Mouse (Mus musculus) forebrain, embryonic 14.5 days (tissue): ENCODE measurements around the gene Zc3h14. TPM values are rescaled to one million over a fixed set of nuclear protein-coding genes. Genes with fewer than 3 reads are reported as not detected.

Source experiments
- ATAC-seq: fragments of 200-750 bp; cut with Nextera tagmentation; 2 replicates; pipeline ENCODE4 v1.8.0; 2017; ENCODE audit warnings: mild to moderate bottlenecking, moderate library complexity
- DNase-seq: peaks from one replicate; pipeline ENCODE4 v3.0.0-alpha.2; 2015; ENCODE audit warnings: low spot score
- H3K27ac ChIP-seq: fragments of 300-500 bp; sonication (generic); 2 replicates; pipeline ENCODE4 v1.5.1; 2014; ENCODE audit warnings: low read depth, mild to moderate bottlenecking, control low read depth, low read length, moderate library complexity
- H3K27me3 ChIP-seq: fragments of 300-500 bp; sonication (generic); replicated peaks from 2 replicates; pipeline ENCODE4 v1.6.1; 2014; ENCODE audit warnings: low read length, control low read depth, mixed read lengths; ENCODE audit not compliant: control insufficient read depth, insufficient read depth
- H3K36me3 ChIP-seq: fragments of 300-500 bp; sonication (generic); 2 replicates; pipeline ENCODE4 v1.6.1; 2014; ENCODE audit warnings: low read length, control low read depth; ENCODE audit not compliant: control insufficient read depth, insufficient read depth
- H3K4me1 ChIP-seq: fragments of 300-500 bp; sonication (generic); 2 replicates; pipeline ENCODE4 v1.6.1; 2014; ENCODE audit warnings: antibody characterized with exemption, low read length, control low read depth; ENCODE audit not compliant: control insufficient read depth, insufficient read depth
- H3K4me2 ChIP-seq: fragments of 300-500 bp; sonication (generic); 2 replicates; pipeline ENCODE4 v1.6.1; 2014; ENCODE audit warnings: mild to moderate bottlenecking, control low read depth, low read length
- H3K4me3 ChIP-seq: fragments of 300-500 bp; sonication (generic); 2 replicates; pipeline ENCODE4 v1.5.1; 2014; ENCODE audit warnings: low read depth, low read length, control low read depth
- H3K9ac ChIP-seq: fragments of 300-500 bp; sonication (generic); 2 replicates; pipeline ENCODE4 v1.6.1; 2014; ENCODE audit warnings: mild to moderate bottlenecking, low read length, control low read depth, moderate library complexity
- H3K9me3 ChIP-seq: fragments of 300-500 bp; sonication (generic); replicated peaks from 2 replicates; pipeline ENCODE4 v1.6.1; 2016; ENCODE audit warnings: low read length, control low read depth, mixed read lengths; ENCODE audit not compliant: control insufficient read depth
- WGBS: fragments of 180-500 bp; shearing (Covaris S2); extraction: QIAGEN DNeasy Blood & Tissue Kit; methylation state at CpG from one replicate; pipeline ENCODE4 v1.1.7; 2014; 5-methylcytosine and 5-hydroxymethylcytosine counted together
- polyA plus RNA-seq: library from polyadenylated mRNA; unstranded; fragments of >200 nt; fragmentation: Nextera tagmentation; extraction: Ambion mirVana; gene quantifications from 2 replicates; pipeline ENCODE4 v1.2.1, GENCODE M21; 2014

The Zc3h14 gene
- polyA plus RNA-seq, 1 experiment from 2014 or later = 126 TPM

GRCm38 (mm10) chr12:98720628-98721027 lies 26.1 kb upstream of the Zc3h14 start:
- DNase-seq (peak; percentile 92), ATAC-seq (peak; percentile 90)
- H3K27ac ChIP-seq = peak overlapping the region; percentile 86
- H3K9me3 ChIP-seq = no peaks in the 10 kb centered on the region
- no peak overlapping the region for H3K4me3 ChIP-seq
- no peaks in the 10 kb centered on the region for H3K36me3 ChIP-seq
- H3K4me1 ChIP-seq = peaks cover 10% of the 10 kb centered on the region; the same call in 1 of the 2 replicates
- H3K27me3 ChIP-seq = no peaks in the 10 kb centered on the region
- WGBS = 33% methylated on average over 3 of the region's 3 CpGs
- H3K4me2 ChIP-seq = 0 out of 2 replicates have a peak overlapping the region, but pooled peaks have one; percentile 14
- H3K9ac ChIP-seq = no peak overlapping the region

- Histone ChIP-seq H3K9ac (no peak overlapping the region), H3K4me2 (0 out of 2 replicates have a peak overlapping the region, but pooled peaks have one; percentile 14), H3K27ac (peak overlapping the region; percentile 86), H3K4me3 (no peak overlapping the region), H3K36me3 (no peaks in the 10 kb centered on the region), H3K4me1 (peaks cover 10% of the 10 kb centered on the region; the same call in 1 of the 2 replicates), H3K9me3 (no peaks in the 10 kb centered on the region), H3K27me3 (no peaks in the 10 kb centered on the region)
- ATAC-seq (peak; percentile 83), DNase-seq (peak; percentile 51)
- WGBS = 52% methylated on average over 3 of the region's 3 CpGs
Measured at GRCm38 (mm10) chr12:98721030-98721429, 25.7 kb upstream of the Zc3h14 start.

DNA sequence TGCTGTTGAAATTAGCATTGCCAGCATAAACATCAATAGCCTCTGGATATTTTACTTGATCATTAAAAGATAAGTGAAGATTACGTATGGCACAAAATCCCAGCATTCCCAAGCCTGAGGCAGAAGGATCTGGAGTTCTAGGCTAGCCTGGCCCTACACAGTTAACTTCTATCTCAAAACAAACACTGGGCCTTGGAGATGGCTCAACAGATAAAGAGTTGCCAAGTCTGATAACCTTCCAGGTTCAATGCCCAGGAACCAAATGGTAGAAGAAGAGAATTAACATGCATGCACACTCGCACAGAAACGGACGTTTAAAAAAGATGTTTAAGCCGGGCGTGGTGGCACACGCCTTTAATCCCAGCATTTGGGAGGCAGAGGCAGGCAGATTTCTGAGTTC lies 22.5 kb upstream of the Zc3h14 start:
- Histone ChIP-seq H3K27me3 (no peaks in the 10 kb centered on the region), H3K4me2 (no peak overlapping the region), H3K36me3 (no peaks in the 10 kb centered on the region), H3K27ac (no peak overlapping the region), H3K4me3 (no peak overlapping the region), H3K9me3 (no peaks in the 10 kb centered on the region), H3K4me1 (peaks cover 10% of the 10 kb centered on the region; the same call in 1 of the 2 replicates), H3K9ac (no peak overlapping the region)
- DNase-seq (no peak), ATAC-seq (no peak)
- 98% methylated on average over 7 of the region's 7 CpGs for WGBS

GRCm38 (mm10) chr12:98724976-98725375 lies 21.8 kb upstream of the Zc3h14 start:
- H3K9ac ChIP-seq = no peak overlapping the region
- no peak for ATAC-seq
- DNase-seq = no peak
- H3K4me2 ChIP-seq = no peak overlapping the region
- H3K27me3 ChIP-seq = no peaks in the 10 kb centered on the region
- H3K4me3 ChIP-seq = no peak overlapping the region
- H3K36me3 ChIP-seq = no peaks in the 10 kb centered on the region
- 59% methylated on average over 5 of the region's 5 CpGs for WGBS
- peaks cover 8% of the 10 kb centered on the region; the same call in 1 of the 2 replicates for H3K4me1 ChIP-seq
- no peak overlapping the region for H3K27ac ChIP-seq
- H3K9me3 ChIP-seq = no peaks in the 10 kb centered on the region

GRCm38 (mm10) chr12:98726078-98726477 lies 20.7 kb upstream of the Zc3h14 start:
- H3K4me1 ChIP-seq = peaks cover 4% of the 10 kb centered on the region; the same call in 1 of the 2 replicates
- no peak overlapping the region for H3K4me2 ChIP-seq
- 0 out of 2 replicates have a peak, but pooled peaks cover 3% of the 10 kb centered on the region for H3K36me3 ChIP-seq
- H3K27me3 ChIP-seq = no peaks in the 10 kb centered on the region
- no peak for DNase-seq
- no peak overlapping the region for H3K9ac ChIP-seq
- no peaks in the 10 kb centered on the region for H3K9me3 ChIP-seq
- ATAC-seq = no peak
- 85% methylated on average over 7 of the region's 7 CpGs for WGBS
- no peak overlapping the region for H3K27ac ChIP-seq
- no peak overlapping the region for H3K4me3 ChIP-seq

DNA sequence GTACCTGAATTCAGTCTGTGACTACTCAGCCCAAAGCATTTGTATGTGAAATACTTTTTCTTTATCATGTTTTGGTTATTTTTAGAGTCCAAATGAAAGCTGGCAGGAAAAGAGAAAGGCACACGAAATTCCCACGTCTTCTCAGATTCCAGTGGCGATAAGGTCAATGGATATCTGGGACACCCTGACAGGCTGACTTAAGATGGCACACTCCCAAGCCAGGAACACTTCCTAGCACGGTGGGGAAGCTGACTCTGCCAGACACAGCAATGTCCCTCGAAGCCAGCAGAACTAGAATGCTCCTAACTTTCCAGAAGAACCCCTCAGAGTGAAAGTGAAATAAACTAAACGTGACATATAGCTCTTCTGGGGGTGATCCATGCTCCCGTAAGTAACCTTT lies 19.6 kb upstream of the Zc3h14 start:
- WGBS = 80% methylated on average over 7 of the region's 7 CpGs
- DNase-seq (no peak), ATAC-seq (no peak)
- Histone ChIP-seq H3K4me3 (no peak overlapping the region), H3K9me3 (no peaks in the 10 kb centered on the region), H3K36me3 (0 out of 2 replicates have a peak, but pooled peaks cover 3% of the 10 kb centered on the region), H3K27me3 (no peaks in the 10 kb centered on the region), H3K4me1 (no peaks in the 10 kb centered on the region), H3K4me2 (no peak overlapping the region), H3K27ac (no peak overlapping the region), H3K9ac (no peak overlapping the region)

DNA sequence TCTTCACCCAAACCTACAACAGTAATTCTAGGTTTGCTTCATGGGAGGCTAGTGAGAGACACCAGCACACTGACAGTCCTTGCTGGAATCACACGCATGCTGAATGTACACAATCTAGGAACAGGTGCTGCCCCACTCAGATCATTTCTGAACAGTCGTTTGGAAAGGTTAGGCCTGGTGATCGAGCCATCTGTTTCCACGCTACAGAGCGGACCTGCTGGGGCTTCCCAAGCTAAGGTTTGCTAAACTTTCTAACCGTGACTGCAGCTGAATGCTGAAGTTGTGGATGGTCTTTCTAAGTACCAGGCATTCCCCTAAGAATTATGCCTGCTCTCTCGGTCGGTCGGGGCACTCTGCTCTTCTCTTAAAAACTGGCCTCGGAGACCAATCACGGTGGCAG lies 16.1 kb upstream of the Zc3h14 start:
- Histone ChIP-seq H3K27ac (no peak overlapping the region), H3K4me2 (no peak overlapping the region), H3K4me3 (no peak overlapping the region), H3K27me3 (no peaks in the 10 kb centered on the region), H3K9me3 (no peaks in the 10 kb centered on the region), H3K4me1 (peaks cover 8% of the 10 kb centered on the region), H3K9ac (no peak overlapping the region), H3K36me3 (0 out of 2 replicates have a peak, but pooled peaks cover 3% of the 10 kb centered on the region)
- 88% methylated on average over 11 of the region's 11 CpGs for WGBS
- ATAC-seq (no peak), DNase-seq (no peak)

DNA sequence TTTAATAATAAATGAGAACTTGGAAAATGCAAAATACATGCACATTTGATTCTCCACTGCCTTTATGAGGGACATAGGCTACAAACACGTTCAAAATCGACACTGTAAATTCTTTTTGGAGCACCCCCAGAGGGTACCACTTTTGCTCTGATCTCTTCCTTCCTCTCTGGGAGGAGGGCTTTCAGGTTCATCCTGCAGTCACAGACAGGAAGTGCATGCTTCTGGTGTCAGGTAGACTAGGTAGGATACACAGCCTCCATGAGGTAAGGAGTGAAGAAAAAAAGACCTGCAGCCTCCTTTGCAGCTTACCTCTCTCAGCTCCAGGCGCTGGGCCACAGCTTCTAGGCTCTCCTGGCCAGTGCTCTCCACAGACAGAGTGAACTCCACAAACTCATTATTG lies 13.6 kb upstream of the Zc3h14 start:
- 76% methylated on average over 3 of the region's 3 CpGs for WGBS
- Histone ChIP-seq H3K27me3 (no peaks in the 10 kb centered on the region), H3K27ac (no peak overlapping the region), H3K4me1 (peaks cover 11% of the 10 kb centered on the region), H3K4me2 (peak overlapping the region; percentile 60), H3K9me3 (no peaks in the 10 kb centered on the region), H3K36me3 (0 out of 2 replicates have a peak, but pooled peaks cover 3% of the 10 kb centered on the region), H3K9ac (peak overlapping the region; percentile 2; the same call in 1 of the 2 replicates), H3K4me3 (peak overlapping the region; percentile 61)
- DNase-seq (no peak), ATAC-seq (no peak)

- Histone ChIP-seq H3K27me3 (no peaks in the 10 kb centered on the region), H3K4me2 (peak overlapping the region; percentile 60), H3K36me3 (0 out of 2 replicates have a peak, but pooled peaks cover 3% of the 10 kb centered on the region), H3K4me3 (peak overlapping the region; percentile 61), H3K4me1 (peaks cover 11% of the 10 kb centered on the region), H3K9me3 (no peaks in the 10 kb centered on the region), H3K9ac (peak overlapping the region; percentile 72), H3K27ac (no peak overlapping the region)
- DNase-seq (no peak), ATAC-seq (no peak)
- WGBS = 17% methylated on average over 12 of the region's 12 CpGs
Measured at GRCm38 (mm10) chr12:98733776-98734175, 13.0 kb upstream of the Zc3h14 start.
